Mouse (Mus musculus) regulatory T cell (primary cell): Measurements from ENCODE around the gene Tbl2.

Experiments
- in situ Hi-C: fragments of 300-600 bp; cut with MboI, MseI; formaldehyde crosslinking; loops from one replicate; pipeline ENCODE4 v1.15.1; 2025; ENCODE audit warnings: high pct_unique_total_duplicates

The Tbl2 gene

DNA sequence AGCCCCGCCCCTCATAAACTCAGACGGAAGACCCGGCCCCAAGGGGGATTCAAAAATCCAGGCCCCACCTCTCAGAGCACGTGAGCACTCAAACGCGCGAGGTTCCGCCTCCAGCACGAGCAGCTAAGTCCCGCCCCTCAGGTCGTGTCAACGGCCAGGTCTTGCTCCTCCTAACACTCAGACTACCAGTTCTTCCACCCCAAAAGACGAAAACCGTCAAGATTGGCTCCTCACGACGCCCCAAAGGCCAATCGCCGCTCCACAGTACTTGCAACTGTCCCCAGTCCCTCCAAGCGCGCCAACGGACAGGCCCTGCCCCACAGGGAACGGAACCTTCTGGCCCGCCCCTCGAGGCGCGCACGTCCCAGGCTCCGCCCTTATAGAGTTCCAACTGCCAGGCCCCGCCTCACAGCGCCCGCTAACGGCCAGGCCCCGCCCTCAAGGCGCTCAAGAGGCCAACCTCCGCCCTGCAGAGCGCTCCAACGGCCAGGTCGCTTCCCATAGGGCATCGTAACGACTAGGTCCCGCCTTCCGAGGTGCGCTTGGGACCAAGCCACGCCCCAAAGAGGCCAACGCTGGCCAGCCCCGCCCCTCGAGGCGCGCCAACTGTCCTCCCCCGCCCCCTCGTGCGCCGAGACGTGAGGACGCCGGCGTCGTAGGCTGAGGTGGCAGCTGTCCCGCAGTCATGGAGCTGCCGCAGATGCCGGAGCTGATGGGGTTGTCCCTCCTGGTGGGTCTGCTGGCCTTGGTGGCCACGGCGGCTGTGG is at the start of gene Tbl2:
TSS of gene Tbl2 (plus strand) at position 605 of the 767 bp plus-strand sequence.
- in situ Hi-C loops, result no loop called here

DNA sequence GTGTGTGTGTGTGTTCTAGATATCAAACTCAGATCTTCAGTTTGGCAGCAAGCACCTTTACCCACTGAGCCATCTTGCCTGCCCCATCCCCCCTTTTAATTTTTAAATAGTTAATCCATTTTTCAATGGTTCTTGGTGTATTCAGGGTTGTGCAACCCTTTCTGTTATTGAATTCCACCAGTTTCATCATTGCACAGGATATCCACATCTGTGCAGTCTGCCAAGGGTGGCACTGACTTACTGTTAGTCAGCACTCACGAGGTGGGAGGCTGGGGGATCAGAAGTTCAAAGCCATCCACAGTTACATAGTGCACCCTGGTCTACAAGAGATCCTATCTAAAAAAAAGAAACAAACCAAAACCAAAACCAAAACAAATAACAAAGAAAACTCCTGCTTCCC is 48.5 kb upstream of the Tbl2 start:
- in situ Hi-C loops, result no loop called here

DNA sequence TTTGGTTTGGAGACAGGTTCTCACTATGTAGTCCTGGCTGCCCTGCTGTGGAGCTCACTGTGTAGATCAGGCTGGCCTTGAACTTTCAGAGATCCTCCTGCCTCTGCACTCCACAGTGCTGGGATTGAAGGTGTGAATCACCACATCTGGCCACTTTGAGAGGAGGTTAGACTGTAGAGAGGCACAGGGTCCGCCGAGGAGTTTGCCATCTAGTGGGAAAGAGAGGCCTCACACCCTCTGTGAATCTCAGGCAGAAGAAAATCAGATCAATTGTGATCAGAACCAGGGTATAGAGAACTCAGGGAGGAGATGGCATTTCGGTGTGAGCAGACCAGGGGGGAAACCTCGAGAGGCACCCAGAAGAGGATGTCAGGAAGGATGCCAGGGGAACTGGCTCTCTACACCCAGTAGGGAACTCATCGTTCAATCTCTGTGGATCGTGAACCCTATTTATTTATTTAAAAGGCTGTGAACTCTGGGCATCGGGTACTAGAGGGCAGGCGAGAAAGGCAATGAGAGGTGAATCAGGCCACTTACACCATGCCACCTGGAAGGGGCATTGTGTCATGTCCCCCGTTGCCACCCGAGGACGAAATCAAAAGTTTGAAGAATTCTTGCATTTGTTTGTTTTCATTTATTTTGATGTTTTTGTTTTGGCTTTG is 45.3 kb upstream of the Tbl2 start:
- in situ Hi-C loops, result no loop called here

DNA sequence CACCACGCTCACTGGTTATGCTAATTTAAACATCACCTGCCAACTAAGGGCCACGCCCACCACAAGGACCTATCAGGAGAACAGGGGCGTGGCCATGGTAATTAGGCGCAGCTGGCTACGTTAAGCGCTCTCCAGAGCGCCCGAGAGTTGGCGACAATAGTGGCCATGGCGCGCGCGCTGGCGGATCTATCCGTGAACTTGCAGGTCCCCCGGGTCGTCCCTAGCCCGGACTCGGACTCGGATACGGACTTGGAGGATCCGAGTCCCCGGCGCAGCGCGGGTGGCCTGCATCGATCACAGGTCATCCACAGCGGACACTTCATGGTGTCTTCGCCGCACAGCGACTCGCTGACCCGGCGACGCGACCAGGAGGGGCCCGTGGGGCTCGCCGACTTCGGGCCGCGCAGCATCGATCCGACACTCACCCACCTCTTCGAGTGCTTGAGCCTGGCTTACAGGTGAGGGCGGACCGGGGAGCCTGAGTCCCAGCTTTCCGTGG is 42.6 kb upstream of the Tbl2 start:
- in situ Hi-C loops, result loop anchor here (5.0 kb wide), 1 partner anchor 90 kb away; no protein-coding TSS in a partner anchor

DNA sequence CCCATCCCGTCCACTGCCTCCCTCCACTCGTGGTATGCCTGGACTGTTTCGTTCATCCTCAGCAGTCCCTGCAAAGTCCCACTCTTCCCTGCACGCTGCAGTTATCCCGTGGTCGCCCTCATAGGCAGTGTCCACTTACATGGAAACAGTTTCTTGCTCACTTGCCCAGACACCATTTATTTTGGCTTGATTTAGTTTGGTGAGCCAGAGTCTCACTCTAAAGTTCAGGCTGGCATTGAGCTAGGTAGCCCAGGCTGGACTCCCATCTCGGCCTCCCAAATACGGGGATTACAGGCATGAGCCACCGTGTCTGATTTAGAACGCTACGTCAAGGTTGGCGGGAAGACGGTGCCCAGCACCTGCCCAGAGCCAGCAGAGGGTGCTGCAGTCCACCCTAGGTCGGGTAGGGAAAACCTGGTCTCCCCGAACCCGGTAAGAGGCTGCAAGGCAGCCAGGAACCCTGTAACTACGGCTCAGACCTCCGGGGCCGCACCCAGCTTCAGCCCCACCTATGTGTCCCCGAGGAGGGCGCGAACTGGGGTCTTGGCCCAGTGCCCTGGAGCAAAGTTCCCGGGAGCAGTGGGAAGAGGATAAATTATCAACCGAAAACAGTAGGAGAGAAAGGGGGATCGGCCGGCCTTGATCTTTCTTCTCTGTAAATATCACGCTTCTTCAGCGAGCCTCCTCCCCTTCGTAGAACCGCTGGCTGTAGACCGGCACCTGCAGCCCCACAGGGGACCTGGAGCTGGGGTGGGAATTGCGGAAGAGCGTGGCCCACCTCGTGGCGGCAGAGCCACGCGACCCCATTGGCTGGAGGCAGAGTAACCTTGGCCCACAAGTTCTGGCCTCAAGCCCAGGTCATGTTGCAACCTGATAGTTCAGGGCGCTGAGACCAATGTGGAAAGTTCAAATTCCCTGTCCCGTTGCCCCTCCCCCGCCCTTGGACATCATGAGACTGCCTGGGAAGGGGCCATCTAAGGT is 41.6 kb upstream of the Tbl2 start:
- in situ Hi-C loops, result loop anchor here (5.0 kb wide), 1 partner anchor 91 kb away; no protein-coding TSS in a partner anchor

DNA sequence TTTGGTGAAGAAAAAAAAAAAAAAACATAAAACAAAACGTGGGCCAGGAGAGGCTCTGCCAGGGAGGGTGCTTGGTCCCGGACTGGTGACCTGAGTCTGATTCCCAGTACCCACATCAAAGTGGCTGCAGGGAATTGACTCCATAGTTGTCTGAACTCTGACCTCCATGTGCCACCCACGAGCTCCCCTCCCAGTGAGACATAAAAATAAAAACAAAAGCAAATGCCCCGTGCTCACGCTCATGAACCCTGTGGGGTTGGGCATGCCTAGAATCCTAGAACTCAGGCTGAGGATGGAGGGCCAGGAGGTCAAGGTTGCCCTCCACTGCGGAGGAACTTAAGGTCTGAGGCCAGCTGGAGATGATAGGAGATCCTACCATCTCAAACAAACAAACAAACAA is 40.4 kb upstream of the Tbl2 start:
- in situ Hi-C loops, result loop anchor here (5.0 kb wide), 1 partner anchor 92 kb away; no protein-coding TSS in a partner anchor

DNA sequence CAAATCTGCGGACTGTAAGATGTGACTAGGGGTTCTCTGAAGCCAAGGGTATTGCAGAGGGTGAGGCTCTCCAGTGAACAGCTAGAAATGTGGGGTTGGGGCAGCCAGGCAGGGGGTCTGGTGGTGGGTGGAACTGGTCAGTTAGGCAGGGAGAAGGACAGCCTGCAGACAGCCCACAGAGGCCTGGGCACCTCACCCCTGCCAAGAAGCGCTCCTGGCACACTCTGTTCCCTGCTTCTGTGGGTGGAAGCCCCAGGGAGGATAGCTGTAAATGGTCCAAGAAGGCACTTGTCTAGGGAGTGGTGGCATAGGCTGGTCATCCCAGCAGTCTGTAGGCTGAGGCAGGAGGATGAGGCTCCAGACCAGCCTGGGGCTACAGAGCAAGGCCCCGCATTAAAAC is 40.0 kb upstream of the Tbl2 start:
- in situ Hi-C loops, result loop anchor here (5.0 kb wide), 1 partner anchor 92 kb away; no protein-coding TSS in a partner anchor

DNA sequence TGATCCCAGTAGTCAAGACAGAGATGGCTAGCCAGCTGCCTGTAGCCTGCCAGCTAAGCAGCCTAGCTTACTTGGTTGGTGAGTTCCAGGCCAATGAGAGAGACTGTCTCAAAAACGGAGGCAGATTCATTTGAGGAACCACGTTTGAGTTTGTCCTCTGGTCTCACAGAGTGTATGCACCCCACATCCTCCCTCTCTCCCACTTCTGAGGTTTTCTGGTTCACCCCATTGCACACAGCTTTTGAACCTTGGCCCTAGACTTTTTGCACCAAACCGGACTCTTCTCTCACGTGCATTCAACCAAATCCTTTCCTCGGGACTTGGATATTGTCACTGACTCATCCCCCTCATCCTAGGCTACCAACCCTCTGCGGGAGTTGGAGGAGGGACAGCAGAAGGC is 39.5 kb upstream of the Tbl2 start:
- in situ Hi-C loops, result loop anchor here (5.0 kb wide), 1 partner anchor 93 kb away; no protein-coding TSS in a partner anchor

DNA sequence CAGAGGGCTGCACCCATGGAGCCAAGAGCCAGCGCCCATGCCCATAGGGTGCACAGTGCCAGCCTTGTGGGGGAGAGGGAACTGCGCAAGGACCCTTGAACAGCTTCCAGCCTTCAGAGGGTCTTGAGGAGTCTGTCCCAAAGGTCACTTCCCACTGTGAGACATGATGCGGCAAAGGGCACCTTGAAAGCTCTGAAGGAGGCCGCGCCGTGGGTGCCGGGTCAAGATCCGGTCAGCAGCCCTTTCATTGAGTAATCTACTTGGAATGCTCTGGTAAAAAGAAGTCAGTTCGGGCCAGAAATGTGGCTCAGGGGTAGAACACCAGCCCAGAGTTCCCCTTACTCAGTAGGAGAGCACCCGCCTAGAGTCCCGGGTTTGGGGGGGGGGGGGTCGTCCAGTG is 35.7 kb upstream of the Tbl2 start:
- in situ Hi-C loops, result no loop called here

DNA sequence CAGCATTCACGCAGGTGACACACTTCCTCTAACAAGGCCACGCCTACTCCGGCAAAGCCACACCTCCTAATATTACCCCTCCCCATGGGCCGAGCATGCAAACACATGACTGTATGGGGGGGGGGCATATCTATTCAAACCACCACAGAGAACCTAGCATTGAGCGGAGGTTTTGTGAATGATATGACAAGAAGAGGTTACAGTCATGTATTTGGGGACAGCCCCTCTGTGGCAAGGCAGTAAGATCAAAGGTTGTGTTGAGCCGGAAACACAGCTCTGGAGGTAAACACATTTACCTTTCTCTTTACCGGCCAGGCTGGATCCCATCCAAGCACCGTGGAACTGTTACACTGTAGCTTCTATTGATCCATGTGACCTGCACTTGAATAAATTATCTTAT is 34.2 kb upstream of the Tbl2 start:
- in situ Hi-C loops, result no loop called here

DNA sequence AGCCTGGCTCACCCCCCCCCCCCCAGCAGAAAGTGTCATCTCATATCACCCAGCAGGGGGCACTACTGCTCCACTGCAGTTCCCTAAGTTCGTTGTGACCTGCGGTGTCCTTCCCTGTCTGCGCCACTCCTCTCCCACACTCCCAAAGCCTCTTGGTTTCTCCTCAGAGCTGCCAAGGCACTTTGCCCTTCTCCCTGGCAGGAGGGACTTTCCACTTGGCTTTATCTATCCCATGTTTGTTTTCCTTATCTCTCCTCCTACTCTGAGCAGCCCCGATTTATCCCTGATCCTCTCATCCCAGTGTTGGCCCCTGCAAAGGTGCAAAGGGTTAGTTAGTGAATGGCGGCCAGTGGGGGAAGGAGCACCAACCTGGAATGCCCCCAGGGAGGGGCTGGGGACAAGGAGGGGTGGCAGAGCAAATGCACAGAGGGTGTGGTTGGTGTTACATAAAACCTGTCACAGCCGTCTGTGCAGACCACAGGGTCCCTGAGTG is 30.8 kb upstream of the Tbl2 start:
- in situ Hi-C loops, result no loop called here

DNA sequence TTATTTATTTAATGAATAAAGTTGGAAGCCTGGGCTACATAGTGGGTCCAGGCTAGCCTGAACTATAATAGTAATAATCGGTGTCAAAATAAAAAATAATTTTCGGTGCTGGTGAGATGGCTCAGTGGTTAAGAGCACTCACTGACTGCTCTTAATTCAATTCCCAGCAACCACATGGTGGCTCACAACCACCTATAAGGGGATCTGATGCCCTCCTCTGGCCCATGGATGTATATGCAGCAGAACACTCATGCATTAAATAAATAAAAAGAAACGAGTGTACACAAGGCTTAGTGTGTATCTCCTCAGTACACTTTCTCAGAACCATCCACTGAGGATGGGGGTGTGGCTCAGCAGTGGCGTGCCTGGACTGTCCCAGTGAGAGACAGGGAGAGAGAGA is 28.7 kb upstream of the Tbl2 start:
- in situ Hi-C loops, result no loop called here

DNA sequence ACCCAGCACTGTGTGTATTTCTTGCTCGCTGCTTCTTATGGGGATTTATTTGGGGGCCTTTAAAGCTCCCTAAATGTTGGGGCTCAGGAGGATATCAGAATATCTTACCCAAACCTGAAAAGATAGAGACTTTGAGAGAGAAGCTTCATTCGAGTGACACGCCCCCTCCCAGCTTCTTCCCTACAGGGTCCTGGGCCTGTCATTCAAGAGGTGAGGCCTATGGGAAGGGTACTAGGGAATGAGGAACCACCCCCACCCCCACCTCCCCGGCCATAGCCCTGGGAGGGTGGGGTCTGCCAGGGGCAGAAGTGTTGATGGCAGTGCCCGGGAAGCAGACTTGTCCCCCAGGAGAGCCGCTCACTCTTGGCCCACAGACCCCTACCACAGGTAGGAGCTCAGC is 23.3 kb upstream of the Tbl2 start:
- in situ Hi-C loops, result no loop called here

DNA sequence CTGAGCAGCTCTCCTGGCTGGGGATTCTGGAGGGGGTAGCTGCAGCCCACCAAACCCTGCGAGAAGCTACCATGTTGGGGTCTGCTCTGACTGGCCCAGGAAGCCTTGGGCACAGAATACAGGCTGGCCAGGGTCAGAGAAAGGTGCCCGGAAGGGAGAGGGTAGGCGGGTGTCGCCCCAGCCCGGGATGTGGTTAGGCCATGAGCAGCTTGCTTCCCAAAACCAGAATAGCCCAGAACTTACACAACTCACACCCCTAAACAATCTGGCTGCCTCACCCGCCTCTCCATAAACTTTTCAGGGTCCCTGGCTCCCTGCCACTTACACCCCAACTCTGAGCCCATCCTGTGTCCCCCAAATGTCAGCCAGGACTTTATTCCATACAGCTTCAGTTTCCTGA is 21.8 kb upstream of the Tbl2 start:
- in situ Hi-C loops, result no loop called here

DNA sequence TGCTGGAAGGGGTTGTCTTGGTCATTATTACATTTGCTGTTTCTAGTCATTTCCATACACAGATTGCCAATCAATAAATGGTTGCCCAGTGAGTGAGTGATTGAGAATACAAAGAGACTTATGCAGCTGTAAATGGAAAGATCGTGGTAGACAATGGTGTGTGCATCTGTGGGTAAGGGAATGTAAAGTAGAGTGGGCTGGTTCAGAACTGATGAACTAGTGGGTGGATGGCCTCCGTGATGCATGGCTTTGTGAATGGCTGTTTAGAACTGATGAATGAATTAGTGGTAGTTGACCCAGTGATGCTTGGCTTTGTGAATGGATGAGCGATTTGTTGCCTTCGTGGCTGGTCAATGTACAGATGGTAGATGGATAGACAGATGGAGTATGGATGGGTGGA is 19.7 kb upstream of the Tbl2 start:
- in situ Hi-C loops, result no loop called here

DNA sequence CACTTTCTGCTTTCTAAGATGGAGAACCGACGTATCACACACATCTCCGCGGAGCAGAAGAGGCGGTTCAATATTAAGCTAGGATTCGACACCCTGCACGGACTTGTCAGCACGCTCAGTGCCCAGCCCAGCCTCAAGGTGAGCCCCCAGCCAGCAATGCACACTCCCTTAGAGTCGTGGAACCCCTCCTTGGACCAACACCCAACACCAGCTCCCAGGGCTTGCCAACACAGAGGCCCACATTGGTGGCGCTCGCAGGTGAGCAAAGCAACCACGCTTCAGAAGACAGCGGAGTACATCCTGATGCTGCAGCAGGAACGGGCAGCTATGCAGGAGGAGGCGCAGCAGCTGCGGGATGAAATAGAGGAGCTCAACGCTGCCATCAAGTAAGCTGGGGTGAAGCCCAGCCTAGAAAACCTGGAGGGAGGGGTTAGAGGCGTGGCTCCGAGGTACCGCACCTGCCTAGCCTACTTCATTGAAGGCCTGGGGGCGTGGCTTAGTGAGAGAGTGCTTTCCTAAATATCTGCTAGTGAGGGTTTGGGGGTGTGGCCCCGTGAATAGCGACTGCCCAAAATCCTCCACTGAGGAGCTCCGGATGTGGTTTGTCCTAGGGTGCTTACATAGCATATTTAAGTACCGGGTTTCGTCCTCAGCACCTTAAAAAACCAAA is 15.6 kb upstream of the Tbl2 start:
- in situ Hi-C loops, result no loop called here

DNA sequence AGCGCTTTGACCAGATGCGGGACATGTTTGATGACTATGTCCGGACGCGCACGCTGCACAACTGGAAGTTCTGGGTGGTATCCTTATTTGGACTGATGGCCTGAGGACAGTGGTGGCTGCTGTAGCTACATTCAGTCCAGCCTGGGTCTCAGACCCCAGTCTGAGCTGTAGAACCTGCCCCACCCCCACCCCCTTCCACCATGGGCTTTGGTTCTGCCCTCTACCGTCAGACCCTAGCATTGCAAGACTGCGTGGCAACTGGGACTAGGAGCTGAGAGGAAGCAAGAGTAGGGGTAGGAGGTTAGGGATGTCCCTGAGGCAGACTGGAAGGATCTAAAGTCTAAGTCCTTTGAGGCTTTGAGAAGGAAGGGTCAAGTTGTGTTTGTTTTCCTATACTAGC is 14.9 kb upstream of the Tbl2 start:
- in situ Hi-C loops, result no loop called here

DNA sequence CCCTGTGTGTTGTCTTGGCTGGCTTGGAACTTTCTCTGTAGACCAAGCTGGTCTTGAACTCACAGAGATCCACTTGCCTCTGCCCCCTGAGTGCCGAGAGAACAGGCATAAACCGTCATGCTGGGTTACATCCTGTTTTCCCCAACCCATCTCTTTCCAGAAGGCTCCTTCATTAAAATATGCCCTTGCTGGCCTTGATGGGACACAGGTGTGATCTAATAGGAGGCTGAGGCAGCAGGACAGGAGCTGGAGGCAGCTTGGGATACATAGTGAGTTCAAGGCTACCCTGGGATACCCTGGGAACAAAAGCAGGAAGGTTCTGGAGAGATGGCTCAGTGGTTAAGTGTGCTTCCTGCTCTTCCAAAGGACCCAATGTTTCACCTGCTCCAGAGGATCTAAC is 9.6 kb upstream of the Tbl2 start:
- in situ Hi-C loops, result no loop called here

DNA sequence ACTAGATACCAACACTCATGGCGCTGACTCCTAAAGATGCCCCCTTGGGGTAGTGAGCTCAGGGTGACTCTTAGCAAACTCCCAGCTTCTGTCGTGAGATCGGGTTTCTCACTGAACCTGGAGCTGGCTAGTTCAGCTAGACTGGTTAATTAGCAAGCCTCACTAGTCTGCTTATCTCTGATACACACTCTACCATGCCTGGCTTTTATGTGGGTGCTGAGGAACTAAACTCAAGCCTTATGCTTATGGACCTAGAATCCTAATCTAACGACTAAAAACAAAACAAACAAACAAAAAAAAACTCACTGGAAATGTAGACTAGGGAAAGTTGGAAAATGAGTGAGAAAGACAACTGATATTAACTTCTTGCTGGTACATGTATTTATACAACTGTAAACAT is 5.0 kb upstream of the Tbl2 start:
- in situ Hi-C loops, result no loop called here

DNA sequence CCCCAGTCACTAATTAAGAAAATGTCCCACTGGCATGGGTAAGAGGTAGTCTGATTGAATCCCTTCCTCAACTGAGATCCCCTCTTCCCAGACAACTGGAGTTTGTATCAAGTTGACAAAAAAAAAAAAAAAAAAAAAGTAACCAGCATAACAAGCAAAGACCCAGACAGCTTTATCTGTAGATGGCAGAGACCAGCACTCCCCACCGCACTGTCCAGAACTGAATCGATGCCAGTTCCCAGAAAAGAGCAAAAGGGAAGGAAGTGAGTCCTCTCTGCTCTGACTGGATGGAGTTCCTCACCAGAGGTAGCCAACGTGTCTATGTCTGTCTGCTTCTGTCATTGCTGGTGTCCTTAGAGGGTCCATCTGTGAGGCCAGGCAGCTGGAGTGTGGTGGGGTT is 3.9 kb upstream of the Tbl2 start:
- in situ Hi-C loops, result no loop called here

DNA sequence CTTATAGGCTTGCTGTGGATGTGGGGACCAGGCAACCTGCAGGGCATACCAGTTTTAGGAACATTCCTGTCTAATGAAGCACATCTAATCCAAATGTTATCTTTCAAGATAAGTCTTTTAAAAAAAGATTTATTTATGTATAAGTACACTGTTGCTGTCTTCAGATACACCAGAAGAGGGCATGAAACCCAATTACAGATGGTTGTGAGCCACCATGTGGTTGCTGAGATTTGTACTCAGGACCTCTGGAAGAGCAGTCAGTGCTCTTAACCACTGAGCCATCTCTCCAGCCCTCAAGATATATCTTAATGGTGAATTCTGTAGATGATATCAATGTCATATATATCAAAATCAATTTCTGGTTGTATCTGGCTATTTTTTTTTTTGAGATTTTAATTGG is 3.5 kb upstream of the Tbl2 start:
- in situ Hi-C loops, result no loop called here
